Mouse (Mus musculus) ZHBTc4 (cell line): ENCODE measurements at regions not wholly inside any gene's neighbourhood (a gene's known extent, or its start where the extent isn't known, plus 50 kb on each side); places are given as distances from the start of the nearest gene placed in this dataset.
A peak's percentile ranks its signal among the peaks of the same experiment; 100 is the strongest.

ENCODE experiments used
- DNase-seq: peaks from one replicate; pipeline ENCODE4 v3.0.0-alpha.2; 2011; ENCODE audit warnings: low read depth, low spot score

DNA sequence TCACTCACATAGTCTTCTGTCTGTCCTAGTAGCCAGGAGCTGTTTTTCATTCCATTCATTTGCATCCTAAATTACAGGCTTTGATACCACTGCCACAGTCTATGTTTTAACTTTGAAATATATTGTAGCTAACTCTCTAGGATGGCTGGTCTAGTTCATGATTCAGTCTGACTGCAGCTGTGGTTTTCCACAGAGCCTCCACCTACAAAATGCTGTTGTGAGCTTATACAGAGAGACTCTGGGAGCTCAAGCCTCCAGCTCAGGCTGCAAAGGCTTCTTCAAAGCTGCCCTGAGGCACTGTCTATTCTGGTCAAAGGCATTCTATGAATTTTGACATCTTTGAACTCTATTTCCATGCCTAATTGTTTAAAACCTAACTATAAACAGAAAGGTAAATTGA, 2326.5 kb upstream of the Gm7489 start:
- no peak for DNase-seq

DNA sequence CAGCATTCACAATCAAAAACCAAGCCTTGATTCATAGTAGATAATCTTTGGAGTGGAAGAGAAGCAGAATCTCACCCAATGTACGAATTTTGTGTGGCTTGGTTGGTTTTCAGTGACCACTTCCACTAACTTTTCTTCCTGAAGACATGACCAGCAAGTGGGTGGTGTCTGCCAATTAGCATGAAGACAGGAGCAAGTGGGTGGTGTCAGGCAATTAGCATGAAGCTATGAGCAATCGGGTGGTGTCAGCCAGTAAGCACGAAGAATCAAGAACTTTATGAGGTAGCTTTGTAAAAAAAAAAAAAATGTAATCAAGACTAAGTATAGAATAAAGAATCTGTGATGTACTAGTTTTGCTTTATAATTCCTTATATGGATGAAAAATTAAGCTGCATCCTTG, 2319.2 kb upstream of the Gm7489 start:
- DNase-seq = no peak

DNA sequence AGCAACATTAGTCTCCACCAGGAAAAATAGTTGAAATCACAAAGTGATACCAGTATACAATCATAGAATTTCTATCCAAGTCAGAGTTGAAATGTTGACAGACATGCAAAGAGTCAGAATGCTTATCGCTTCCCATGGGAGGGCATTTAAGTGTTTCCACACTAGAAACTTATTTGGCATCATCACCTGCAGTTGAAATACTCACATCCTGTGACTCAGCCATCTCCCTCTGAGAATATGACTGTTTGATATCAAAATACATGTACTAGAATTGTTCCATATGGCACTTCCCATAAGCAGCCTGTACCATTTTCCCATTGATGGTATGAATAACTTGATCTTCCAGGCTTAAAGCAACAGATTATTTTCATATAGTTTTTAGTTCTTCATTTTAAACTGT, 2314.1 kb upstream of the Gm7489 start:
- no peak for DNase-seq

DNA sequence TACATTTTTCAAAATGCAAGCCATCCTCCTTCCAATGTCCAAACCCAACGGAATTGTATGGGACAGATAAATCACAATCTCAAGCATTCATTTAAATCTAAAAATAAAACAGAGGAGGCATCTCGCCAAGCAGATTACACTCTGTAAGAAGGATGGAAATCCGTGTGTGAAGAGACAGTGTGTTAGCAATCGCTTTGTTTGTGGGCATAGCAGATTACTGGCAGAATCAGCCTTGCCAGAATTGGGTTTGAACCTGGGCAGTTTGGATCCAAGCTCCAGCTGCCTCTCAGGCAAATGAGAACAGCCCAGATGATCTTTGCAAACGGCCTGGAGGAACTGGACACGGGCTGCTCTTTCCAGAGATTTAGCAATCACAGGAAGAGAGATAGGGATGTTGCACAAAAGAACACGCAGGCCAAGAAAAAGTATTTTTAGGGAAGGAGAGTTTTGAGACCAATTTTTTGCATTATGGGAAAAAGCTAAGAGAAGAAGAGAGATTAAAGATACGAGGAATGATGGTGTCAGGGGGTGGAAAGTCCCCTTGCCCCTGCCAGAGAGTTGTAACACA, 2310.1 kb upstream of the Gm7489 start:
- no peak for DNase-seq

DNA sequence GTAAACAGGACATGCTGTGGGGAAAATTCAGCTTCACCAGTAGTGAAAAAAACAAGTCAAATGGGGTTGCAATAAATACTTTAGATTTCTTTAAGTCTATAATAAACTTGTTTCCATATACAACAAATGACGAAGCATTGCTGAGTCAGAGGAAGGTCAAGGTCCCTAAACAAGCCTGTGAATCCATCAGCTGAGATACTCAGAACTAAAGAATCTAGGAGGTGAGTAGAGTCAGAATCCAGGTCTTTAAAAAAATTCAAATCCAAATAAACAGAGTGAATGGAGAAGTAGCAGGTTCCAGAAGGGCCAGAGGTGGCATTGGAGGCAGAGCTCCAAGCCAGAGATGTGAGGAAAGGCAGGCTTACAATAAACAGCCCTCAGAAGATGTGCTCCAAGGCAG, 2301.1 kb upstream of the Gm7489 start:
- DNase-seq = no peak

DNA sequence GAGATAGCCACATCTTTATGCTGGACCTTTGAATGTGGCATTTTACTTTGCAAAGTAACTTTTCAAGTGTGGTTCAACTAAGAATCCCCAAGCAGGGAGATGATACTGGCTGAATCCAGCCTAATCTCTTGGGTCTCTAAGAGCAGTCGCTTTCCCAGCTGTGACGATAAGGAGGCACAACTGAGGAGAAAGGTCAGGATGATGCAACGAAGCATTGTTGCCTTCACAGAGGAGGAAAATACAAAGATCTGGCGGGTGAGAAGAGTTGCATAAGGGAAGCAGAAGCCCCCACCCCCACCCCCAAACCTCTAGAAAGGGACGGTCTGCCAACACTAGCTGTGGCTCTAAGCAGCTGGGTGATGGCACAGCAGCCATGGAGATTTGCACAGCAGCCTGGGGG, 2298.6 kb upstream of the Gm7489 start:
- DNase-seq = no peak

DNA sequence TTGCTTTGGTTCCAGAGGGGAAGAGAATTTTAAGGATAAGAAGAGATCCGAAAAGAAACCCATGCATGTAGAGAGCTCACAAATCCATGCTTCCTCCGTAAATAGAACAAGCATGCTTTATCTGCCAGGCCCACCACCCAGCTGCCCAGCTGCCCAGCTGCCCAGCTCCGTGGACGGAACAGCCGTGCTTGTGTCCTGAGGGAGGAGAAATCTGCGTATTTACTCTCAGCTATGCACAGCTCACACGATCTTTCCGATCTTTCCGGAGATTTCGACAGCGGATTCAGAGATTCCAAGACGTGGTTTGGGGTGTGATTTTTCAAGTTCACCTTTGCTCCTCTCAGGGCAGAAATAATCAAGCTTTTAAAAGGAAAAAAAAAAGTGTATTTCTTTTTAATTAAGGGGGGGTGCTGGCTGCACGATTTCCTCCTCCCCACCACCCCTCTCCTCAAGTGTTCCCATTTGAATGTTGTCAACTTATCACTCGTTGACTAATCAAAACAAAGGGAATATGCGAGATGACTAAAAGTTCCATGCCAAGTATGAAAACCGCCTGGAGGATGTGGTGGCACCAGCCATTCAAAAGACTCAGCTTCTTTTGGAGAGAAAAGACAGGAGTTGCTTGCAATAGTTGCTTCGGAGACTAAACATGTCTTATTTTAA, 2293.2 kb upstream of the Gm7489 start:
- peak; percentile 8 for DNase-seq

DNA sequence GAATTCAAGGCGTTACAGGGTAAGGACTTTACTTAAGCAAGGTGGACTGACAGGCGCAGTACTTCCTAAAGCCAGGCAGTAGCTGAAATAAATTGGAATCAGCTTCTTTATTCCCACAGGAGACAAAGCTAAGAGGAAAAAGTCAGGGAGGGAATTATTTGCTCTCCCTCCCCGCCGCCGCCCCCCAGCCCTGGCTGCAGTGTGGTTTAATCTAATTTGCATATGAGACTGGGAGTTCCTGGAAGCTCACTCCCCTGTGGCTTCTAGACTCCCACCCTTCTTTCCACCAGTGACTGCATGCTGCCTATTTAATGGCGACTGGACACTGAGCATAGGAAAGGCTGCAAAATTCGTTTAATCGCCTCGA, 2292.7 kb upstream of the Gm7489 start:
- peak; percentile 72 for DNase-seq

DNA sequence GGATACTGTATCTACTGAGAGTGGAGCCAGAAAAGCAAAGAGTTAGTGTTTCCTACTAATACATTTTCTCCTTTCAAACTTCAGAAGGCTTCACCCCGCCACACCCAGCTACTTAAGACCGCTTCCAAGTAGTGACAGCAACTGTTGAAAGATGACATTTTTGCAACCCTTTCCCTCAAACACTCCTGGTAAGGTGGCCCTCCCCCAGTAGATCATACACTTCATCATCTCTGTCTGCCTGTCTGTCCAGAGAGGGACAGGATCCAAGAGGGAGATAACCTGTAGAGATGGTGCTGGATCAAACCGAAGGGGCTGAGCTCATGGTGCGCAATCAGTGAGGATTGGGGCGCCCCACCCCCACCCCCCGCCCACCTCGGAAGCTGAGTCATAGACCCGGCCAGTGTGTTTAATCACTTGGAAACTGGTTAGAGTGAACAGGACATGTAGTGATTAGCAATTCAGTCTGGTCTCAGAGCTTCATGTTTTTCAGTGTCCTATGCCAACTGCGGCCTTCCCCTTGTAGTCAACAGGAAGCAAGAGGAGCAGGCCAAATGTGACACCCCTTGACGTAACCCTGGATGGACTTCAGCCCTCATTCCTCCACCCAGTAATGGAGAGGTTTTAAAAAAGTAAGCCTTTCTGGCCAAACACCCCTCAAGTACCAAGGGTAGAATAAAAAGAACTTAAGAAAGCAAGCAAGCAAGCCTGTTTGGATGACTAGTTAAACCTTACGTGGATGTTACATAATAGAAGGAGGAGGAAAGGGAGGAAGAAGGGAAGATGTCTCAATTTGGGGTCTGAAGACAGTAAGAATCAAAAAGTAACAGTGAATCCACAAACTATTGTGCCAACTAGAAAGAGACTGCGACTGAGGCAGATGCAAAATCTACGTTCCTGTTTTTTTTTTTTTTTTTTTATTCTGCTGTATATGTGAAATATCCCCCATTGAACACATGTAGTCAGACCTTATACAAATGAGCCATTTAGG, 2291.9 kb upstream of the Gm7489 start:
- DNase-seq = peak; percentile 27

DNA sequence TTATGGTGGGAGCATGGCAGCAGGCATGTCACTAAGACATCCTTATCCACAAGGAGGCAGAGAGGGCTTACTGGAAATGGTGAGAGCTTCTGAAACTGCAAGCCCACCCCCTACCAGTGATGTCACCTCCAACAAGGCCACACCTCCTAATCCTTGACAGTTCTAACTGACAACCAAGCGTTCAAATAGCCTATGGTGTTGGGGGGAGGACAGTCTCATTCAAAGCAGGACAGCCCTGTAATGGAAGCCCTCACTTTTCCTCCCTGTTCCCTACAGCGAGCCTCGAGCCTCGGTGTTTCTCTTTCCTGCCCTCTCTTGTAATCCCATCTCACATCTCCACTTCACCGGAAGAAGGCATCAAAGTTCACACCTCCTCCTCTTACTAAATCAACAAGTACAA, 2290.6 kb upstream of the Gm7489 start:
- DNase-seq = no peak

DNA sequence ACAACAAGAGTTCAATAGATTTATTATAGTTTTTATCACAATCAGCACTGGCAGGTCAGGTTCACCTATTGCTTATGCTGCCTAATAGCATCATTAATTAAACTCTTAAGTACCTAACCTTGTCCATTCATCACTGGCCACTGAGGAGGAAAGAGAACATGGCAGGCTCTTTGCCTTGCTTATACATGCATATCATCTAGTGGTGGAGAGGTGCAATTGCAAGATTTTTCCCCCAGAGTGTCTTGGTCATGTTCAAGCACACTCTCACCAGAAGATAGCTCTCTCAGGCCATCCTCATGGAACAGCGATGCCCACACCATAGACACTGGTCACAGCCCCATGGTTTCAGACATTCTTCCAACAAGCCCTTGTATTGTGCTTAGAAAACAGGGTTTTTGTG, 2289.1 kb upstream of the Gm7489 start:
- peak; percentile 61 for DNase-seq

DNA sequence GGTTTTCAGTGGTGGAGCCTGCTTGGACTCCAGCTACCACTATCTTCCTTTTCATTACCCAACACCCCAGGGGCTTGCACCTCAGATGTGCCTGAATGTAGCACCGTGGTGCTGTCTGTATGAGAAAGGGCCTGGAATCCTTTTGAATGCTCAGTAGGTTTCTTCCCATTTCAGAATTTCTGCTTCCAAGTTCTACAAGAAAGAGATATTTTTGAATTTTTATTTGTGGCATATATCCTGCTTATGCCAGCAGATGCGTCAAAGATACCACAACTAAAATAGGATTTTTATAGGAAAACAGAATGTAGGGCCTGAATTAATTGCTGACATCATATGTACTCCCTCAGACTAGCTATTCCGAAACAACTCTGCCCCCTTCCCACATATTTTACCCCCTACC, 2286.9 kb upstream of the Gm7489 start:
- DNase-seq = no peak

DNA sequence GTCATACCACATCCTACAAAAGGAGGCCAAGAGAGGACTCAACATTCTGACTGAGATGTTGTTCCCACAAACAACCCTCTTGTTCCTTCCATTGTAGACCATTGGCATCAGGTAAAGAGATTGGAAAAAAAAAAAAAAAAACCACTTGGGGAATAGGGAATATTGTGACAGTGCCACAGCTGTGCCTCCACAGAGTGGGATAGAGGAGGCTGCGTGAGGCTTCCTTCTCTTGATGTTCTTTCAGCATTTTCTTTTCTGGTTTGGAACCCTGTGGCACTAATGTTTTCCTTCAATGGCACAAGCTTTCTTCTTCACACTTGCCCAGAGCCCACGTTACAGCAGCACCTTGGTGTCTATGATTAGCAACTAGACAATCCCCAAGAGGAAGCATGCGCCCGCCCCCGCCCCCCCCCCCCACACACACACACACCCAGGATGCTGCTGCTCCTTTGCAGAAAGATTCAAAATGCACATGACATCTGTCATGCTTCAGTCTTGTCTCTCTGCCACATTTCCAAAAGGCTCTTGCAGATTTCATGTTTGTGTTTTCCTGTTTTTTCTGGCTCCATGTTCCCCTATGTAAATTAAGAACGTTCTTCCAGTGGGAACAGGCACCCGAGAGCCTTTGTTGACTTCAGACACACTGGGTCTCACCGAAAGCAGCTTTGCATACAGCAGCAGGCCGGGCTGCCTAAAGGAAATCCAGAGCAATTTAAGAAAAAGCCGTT, 2283.4 kb upstream of the Gm7489 start:
- peak; percentile 17 for DNase-seq

DNA sequence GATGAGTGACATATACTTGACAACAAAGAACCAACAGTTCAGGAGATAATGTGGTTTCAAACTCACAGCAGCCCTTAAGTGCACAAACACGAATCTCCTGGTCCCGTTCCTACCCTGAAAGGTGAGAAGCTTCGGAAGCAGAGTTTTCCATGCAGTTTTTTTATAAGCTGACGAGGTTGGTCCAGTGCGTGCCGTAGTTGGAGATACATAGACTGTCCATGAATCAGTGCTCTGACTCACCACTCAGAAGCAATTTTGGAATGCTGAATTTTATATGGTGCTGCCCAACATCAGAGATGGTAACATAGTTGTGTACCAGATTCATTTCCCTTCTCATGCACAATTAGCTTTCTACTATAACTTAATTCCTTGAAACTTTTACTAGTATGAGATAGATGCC, 2263.3 kb upstream of the Gm7489 start:
- DNase-seq = no peak

DNA sequence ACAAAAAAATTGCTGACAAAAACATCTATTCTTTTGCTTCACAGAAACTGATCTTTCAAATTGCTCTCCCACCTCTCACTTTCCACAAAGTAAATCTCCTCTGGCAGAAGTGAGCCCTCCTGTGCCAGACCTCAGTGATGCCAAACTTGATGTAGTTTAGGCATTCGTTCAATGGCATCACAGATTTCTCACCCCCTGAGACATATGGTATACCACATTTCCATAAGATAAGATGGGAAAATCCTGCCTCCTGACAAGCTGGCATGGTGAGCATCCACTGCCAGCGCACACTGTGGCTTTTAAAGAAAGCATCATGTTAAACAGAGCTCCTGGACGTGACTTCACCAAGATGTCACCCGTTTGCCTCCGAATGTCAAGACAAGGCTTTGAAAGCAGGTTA, 2257.2 kb upstream of the Gm7489 start:
- no peak for DNase-seq

DNA sequence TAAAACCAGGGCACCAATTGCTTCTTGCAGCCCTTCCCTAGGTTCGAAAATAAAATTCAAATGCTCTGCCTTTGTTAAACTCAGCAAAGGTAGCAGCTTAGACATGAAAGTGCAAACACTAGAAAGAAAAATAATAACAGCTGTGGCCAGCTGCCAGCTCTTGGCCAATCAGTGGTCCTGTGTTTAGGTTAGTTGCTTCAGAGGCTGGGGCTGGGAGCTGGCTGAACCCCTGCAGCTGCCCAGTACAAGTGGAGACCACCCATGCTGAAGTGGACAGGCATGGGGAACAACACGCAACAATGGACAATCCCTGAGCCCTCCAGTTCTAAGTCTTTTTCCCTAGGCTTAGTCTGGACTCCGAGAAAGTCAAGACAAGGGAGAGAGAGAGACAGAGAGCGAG, 2256.2 kb upstream of the Gm7489 start:
- DNase-seq = no peak

DNA sequence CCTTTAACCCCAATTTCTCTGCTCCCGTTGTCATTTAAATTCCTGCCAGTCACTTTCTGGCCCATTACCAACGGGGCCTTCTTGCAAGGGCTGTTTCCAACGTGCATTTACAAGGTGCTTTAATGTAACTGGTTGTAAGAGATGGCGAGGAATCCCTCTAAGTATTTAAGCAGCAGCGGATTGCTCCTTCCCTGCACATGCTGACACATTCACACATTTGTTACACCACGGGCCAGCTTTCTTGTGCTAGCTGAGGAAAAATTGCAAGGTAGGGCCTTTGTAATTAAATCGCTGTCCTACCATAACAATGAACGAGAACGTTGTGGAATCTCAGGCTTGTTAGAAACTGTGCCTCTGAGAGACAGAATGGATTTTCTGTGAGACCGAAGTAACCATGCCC, 2252.8 kb upstream of the Gm7489 start:
- DNase-seq = peak; percentile 66

DNA sequence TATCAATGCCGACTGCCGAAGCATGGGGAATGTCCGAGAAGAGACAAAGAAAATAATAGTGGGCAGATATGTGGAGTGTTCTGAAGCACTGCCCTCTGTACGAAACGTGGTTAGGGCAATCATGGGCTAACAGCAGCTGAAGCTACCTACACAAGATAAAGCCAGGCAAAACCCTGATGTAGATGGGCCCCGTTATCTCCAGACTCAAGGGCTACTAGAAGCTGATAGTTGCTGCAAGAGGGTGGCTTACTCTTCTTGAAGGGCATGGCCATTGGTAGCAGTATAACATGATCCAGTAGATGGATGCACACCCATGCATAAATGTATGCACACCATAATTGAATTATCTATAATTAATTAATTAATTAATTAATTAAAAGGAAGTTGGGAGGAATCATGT, 2251.6 kb upstream of the Gm7489 start:
- DNase-seq = no peak

DNA sequence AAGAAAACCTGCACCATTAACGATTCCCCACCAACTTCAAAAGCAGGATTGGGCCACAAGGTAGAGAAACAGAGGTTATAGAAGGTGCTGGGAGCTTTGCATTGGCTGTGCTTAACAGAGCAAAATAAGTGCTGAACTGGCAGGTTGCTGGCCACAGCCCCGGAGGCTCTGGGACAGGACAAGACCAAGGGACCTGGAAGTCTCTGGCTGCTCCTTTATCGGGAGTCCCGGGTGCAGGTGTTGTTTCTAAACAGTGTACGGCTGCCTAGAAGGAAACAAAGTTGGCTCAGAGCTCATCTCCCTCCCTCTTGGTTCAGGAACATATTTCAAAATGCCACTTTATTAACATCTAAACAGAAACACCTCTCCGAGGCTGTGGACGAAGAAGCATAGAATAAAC, 2250.0 kb upstream of the Gm7489 start:
- no peak for DNase-seq

DNA sequence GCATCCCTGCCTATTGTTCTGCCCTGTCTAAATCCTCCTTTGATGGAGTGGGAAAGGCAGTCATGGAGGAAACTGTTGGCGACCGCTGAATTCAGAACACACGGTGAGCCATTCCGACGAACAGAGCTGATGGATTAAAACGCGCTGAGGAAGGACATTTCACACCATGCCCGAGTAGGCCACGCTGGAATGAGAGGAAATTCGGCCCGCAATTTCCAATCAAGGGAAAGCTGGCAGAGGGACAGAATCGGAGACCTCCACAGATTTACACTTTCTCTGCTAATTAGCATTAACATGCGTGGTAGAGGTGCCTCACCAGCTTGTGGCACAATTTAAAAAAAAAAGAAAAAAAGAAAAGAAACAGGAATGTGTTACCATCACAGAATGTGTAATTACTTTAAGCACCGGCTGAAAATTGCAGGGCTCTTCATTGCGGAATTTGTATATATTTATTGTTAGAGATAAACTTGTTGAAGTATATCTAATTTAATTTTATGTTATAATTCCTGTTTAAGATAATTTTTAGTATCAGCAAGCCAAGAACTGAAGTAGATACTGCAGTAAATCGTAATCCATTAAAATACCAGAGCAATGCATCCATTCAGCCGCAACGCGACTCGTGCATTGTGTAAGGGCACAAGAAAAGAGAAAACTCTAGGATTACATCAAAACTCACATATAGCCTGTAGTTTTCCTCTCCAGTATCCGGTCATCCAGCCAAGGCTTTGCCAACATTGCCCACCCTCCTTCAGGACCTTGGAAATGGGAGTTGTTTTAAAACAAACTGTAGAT, 2249.4 kb upstream of the Gm7489 start:
- no peak for DNase-seq

DNA sequence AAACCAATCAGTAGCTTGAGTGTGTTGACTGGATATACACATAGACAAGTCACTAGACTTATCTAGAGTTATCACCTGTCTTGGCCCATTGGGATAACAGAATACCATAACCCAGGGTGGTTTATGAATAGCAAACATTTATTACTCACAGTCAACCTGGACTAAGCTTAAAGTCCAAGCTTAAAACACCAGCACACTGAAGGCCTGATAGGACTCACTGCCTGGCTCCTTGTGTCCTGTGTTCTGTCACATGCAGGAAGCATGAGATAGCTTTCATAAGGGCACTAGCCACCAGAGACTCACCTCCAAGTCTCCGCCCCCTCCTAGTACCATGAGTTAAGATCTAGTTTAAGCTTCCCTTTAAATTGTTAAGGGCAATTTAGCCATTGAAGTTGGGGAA, 2247.1 kb upstream of the Gm7489 start:
- DNase-seq = no peak
